Mouse (Mus musculus) cerebellum, adult 9-11 months (tissue): Measurements from ENCODE around the gene Bcl2a1b.
A peak's percentile ranks its signal among the peaks of the same experiment; 100 is the strongest.
"Not testable (repeated sequence)": the region's sequence is repeated elsewhere in the genome, so short reads cannot be mapped to it uniquely, and the experiment has no call there.

Experiments used
- DNase-seq: peaks from one replicate; pipeline ENCODE4 v3.0.0; 2022

The Bcl2a1b gene

DNA sequence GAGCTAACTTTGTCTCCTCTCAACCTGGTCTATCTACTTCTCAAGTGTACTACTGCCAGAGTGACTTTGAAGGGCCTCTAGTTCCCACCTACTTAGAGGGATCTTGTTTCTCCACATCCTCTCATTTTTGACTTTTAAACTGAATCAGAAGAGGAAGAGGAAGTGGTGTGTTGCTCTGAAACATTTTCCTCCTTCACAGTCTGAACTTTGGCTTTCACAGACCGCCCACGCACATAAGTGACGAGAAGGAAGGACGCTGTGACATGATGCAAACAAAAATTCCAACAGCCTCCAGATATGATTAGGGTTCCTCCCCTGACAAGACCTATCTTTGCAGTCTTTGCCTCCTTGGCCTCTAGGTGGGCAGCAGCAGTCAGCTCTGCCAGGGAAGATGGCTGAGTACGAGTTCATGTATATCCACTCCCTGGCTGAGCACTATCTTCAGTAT is at the start of gene Bcl2a1b, which contains the start of gene Gm29094:
TSS of gene Bcl2a1b (plus strand) at position 241 of the 448 bp plus-strand sequence.
TSS of gene Gm29094 (plus strand) at position 411 of the 448 bp plus-strand sequence.
- not testable (repeated sequence) for DNase-seq

GRCm38 (mm10) chr9:89172539-89172938 is 26.5 kb upstream of the Bcl2a1b start:
- not testable (repeated sequence) for DNase-seq

DNA sequence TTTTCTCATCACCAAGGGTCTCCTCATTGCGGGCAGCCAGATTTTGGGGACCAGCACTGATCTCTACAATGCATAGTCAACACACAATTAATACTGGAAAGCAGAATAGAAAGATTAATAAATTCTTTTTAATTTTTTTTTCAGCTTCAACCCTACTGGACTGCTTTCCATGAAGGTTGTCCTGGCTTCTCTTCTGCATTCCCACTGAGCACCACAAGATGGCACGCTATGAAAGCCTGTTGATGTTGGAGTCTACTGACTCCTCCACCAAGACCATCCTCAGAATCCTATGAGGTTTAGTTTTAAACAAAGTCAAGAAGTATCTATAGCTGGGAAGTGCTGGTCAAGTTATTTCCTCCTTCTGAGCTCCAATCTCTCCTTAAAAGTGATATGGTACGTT is 20.2 kb upstream of the Bcl2a1b start:
- peak; percentile 43 for DNase-seq

DNA sequence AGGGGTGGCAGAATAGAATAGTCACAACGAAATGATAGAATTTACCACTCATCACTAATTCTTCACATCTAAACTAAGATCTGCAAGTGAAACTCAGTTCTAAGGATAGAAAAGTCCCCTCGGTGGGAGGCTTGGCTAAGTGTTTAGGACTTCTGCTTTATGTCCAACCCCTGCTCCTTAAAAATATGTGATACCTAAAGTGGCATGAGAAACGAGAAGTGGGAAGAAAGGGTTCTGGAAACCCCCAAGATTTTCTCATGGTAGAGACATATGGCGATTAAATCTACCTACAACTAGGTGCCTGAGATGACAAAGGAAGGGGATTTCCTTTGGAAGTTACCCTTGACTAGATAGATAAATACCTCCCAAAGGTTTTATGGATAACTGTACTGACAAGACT is 19.5 kb upstream of the Bcl2a1b start:
- not testable (repeated sequence) for DNase-seq

- not testable (repeated sequence) for DNase-seq
These were observed 12.0 kb upstream of the Bcl2a1b start for GRCm38 (mm10) chr9:89187006-89187405.

- not testable (repeated sequence) for DNase-seq
These were observed 3.5 kb upstream of the Bcl2a1b start for GRCm38 (mm10) chr9:89195483-89195882.

DNA sequence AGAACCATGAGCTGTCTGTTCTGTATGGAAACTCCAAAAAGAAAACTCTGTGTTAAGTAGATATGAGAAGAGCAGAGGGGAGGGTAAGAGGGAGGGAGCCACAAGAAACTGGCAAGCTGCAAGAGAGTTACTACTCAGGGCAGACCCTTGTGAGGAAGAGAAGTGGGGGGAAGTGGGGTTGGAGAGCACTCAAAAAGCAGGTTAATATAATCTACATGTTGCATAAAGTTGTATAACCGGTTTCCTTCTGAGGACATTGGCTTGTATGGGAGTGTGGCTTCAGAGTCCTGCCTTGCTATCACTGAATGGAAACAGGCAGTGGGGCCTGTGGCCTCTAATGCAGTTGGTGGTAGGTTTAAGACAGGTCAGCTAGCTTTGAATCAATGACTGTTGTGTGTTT is 1.5 kb upstream of the Bcl2a1b start:
- not testable (repeated sequence) for DNase-seq

- not testable (repeated sequence) for DNase-seq
These were observed 660 bp upstream of the Bcl2a1b start for GRCm38 (mm10) chr9:89198349-89198748.

DNA sequence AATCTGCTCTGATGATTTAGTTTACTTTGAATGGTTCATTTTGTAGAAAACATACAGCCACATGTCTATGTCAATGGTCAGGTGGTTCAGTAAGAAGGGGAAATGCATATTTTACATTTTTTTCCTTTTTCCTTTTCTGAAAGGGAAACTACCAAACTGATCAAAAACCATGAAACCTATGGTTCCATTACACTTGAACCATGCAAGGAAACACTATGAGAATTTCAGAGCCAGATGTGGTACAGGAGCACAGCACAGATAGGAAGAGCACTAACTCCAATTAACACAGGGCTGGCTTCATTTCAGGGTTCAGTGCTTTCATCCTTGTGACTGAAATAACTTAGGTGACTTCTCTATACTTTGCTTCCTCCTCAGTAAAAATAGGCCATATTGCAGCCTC is 3.2 kb downstream of the Bcl2a1b start:
- not testable (repeated sequence) for DNase-seq

- DNase-seq = not testable (repeated sequence)
These were observed 9.9 kb downstream of the Bcl2a1b start for GRCm38 (mm10) chr9:89208939-89209338.

- peak; percentile 25 for DNase-seq
These were observed 11.5 kb downstream of the Bcl2a1b start, which contains the start of gene Mthfs for GRCm38 (mm10) chr9:89210353-89211064. TSS of gene Mthfs (plus strand) at chr9:89210676.

- peak; percentile 97 for DNase-seq
These were observed 12.3 kb downstream of the Bcl2a1b start for GRCm38 (mm10) chr9:89211065-89211858.

DNA sequence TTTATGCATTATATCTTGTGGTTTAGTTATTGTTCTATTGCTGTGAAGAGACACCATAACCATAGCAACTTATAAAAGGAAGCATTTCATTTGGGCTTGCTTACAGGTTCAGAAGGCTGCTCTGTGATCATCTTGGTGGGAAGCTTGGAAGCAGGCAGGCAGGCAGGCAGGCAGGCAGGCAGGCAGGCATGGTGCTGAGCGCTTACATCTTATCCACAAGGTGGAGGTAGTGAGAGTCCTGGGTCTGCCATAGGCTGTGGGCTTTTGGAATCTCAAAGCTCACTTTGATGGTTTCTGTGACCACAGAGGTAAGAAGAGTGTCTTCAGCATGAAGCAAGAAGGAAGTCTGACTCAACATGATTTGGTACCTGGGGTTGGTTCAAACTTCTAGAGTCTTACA is 13.4 kb downstream of the Bcl2a1b start:
- DNase-seq = peak; percentile 42

DNA sequence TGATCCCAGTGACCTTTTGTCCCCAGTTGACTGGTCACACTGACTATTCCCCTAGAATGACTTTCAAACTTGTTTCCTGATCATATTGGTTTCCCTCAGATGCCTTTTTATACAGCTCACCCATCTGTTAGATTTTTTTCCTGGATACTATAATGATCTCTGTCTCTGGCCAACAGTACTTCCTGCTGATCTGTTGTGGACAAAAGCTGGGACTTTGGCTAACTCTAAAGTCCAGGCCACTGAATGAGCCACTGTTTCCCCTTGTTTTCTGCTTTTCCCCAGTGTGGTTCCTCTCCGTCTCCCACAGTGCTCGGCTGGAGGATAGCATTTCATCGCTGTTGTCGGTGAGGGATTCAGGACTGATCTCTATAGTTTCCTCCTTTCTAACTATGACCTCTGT is 19.2 kb downstream of the Bcl2a1b start:
- DNase-seq = not testable (repeated sequence)

- DNase-seq = not testable (repeated sequence)
These were observed 20.7 kb downstream of the Bcl2a1b start for GRCm38 (mm10) chr9:89219668-89220067.

GRCm38 (mm10) chr9:89220704-89221287 is 21.8 kb downstream of the Bcl2a1b start:
- not testable (repeated sequence) for DNase-seq

DNA sequence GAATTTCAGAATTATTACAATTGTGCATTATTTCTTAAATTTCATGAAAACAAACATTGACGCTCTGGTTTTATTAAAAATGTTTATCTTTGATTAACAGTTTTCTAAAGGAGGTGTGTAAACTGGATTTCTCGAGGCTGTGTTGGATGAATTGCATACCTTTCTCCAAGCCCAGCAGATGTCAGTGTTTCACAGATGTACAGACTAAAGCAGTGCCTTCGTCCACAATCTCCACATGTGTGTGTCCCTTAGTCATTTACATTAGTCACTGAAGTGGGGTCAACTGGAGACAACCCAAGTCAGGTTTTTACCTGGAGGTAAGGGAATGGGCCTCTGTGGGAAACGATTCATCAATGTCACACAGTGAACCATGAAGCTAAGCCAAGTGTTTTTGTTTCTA is 27.1 kb downstream of the Bcl2a1b start:
- no peak for DNase-seq

GRCm38 (mm10) chr9:89228122-89228521 is 29.1 kb downstream of the Bcl2a1b start:
- DNase-seq = no peak

DNA sequence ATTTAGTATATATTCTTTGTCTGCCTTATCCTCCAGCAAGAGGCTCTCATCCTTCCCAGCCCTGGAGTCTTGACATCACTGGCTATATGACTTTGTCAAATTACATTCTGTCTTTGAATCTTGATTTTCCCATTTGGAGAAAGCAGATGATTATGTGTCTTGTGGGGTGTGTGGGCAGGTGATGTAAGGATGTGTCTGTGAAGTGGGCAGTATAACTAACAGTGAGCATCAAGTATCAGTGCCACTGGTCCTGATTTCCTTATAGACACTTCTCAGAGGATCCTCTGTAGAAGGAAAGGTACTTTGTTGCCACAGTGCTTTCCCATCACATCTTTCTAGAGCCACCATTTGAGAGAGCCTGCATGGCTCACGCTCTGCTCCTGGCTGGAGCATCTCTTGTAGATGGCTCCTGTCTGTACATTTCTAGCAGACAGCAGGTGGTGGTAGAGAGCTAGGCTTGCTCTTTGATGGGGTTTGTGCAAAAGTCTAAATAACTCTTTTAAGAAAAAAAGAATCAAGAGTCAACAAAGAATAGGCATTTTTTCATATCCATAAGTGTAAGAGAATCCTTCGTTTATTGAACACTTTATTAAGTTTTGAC is 32.0 kb downstream of the Bcl2a1b start:
- DNase-seq = not testable (repeated sequence)

DNA sequence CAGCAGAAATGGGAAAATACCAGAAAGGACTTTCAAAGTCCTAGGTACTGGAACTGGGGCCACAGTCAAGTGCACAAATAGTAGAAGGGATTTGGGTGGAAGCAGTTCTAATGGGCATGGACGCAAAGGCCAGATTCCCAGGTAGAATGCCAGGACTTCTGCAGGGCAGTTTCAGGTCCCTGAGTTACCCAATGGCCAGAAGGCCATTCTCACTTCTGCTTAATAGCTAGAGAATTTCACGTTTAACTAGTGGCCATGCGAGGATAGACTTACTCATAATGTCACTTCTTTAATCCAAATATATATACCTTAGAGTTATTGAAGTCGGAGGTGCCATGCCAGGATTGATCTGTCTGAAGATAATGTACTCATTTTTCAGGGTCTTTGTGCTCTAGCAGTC is 38.1 kb downstream of the Bcl2a1b start:
- not testable (repeated sequence) for DNase-seq

- DNase-seq = peak; percentile 37
These were observed 40.0 kb downstream of the Bcl2a1b start for GRCm38 (mm10) chr9:89238976-89239505.

- peak; percentile 76 for DNase-seq
These were observed 41.6 kb downstream of the Bcl2a1b start for GRCm38 (mm10) chr9:89240516-89241019.
